Mouse (Mus musculus): Measurements from ENCODE around the gene Mecom.

The Mecom gene

DNA sequence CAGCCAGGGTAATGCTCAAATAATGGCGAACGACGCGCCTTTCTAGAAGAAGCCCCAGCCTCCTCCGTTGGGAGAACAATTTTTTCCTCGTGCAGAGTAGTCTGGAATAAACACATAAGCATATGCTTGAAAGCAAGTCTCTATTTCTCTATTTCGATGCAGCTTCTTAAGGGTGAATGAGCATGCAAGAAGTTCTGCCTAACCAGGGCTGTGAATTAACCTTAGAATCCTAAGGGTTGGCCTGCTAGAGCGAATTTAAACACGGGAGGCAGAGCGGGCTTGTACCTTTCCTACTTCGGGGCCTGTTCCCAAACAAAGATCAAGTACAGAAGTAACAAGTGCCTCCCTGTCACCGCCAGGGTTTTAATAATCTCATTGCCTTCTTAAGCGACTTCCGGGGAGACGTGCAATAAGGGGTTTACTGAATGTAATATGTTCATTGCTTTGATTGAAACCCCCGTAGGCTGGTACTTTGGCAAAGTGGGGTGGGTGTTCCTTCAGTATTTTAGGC lies 42.0 kb downstream of the Mecom start:
- in situ Hi-C loops (cut with MboI; ENCODE audit: low pct_unique_long_range_greater_than_20kb in 1 of 2, low sequenced_read_pairs in 2 of 2, unreplicated experiment in 1 of 2) = loop anchor here in 1 of 2 experiments (25.0 kb wide), 1 partner anchor 493 kb away; no protein-coding TSS in a partner anchor

DNA sequence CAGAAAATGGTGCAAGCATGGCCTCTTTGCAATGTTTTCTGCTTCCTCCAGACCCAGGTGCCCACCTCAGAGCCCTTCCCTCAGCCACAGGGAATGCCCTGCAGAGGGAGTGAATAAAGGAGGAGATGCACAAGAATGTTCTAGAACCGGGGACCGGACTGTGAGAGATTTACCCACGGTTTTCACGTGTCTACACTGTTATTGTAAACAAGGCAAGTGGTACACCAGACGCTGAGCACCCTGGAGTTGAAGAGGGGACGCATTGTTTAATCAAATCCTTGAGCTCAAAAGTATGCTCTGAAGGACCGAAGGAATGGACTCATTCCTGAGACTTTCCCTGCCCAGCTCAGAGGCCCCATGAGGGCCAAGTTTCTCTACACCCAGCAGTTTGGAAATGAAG lies 43.2 kb downstream of the Mecom start:
- in situ Hi-C loops (cut with MboI; ENCODE audit: low pct_unique_long_range_greater_than_20kb in 1 of 2, low sequenced_read_pairs in 2 of 2, unreplicated experiment in 1 of 2) = loop anchor here in 1 of 2 experiments (25.0 kb wide), 1 partner anchor 492 kb away; no protein-coding TSS in a partner anchor

DNA sequence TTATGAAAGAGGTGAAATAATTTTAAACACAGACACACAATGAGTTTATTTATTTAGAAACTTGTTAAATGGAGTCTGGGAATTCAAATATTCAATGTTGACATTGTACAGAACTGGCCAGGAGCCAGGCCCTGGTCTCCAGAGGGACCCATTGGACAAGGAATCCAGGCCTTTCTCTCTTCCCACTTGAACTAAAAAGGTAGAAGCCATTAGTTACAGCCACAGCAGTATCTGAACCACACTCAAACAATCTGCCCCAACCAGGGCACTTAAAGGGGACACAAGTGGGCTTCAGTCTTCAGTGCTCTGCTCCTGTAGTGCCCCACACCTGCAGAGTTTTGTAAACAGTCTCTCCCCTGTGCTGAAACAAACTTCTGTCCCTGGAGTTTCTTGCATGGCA lies 44.0 kb downstream of the Mecom start:
- in situ Hi-C loops (cut with MboI; ENCODE audit: low pct_unique_long_range_greater_than_20kb in 1 of 2, low sequenced_read_pairs in 2 of 2, unreplicated experiment in 1 of 2) = loop anchor here in 1 of 2 experiments (25.0 kb wide), 1 partner anchor 492 kb away; no protein-coding TSS in a partner anchor

DNA sequence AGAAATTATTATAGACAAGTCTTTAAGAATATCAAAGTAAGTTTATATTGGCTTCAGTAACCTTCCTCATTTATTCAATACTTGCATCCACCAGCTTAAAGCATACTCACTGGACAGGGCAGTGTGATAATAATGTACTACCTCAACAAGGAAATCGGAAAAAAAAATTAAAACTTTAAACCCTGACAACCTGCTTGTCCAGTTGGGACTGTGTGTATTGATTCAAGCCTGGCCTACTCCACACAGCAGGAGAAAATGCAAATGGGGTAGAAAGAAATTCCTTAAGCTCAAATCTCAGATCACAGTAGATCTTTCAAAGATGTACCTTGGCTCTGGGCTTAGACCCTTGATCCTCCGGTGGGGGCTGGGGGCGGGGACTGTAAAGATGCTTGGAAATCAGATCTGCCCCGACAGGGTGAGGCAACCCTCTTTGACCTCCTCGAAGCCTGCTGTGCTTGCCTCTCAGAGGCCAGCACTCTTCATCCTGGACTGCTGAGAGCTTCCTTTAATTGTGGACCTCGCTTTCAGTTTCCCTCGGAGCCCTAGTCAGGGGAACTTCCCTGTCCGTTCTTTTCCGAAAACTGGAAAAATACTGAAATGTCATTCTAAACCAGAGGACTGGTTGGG lies 49.5 kb downstream of the Mecom start:
- in situ Hi-C loops (cut with MboI; ENCODE audit: low pct_unique_long_range_greater_than_20kb in 1 of 2, low sequenced_read_pairs in 2 of 2, unreplicated experiment in 1 of 2) = no loop called here

DNA sequence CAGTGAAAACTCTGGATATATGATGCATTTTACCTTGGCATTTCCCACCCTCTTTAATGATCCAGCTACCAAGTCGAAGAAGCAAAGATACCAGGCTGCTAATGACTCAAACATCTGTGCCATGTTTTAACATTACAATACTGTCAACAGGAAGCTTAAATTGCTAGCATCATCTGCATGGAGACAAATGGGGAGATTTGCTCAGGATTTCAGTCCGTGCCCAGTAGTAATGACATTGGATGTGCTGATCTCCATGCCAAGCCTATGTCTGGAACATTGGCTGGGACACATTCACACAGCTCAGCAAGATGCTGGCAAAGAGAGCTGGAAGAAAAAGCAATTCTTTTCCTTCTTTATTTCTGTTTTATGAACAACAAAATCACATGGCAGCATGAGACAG lies 53.4 kb downstream of the Mecom start:
- in situ Hi-C loops (cut with MboI; ENCODE audit: low pct_unique_long_range_greater_than_20kb in 1 of 2, low sequenced_read_pairs in 2 of 2, unreplicated experiment in 1 of 2) = no loop called here

DNA sequence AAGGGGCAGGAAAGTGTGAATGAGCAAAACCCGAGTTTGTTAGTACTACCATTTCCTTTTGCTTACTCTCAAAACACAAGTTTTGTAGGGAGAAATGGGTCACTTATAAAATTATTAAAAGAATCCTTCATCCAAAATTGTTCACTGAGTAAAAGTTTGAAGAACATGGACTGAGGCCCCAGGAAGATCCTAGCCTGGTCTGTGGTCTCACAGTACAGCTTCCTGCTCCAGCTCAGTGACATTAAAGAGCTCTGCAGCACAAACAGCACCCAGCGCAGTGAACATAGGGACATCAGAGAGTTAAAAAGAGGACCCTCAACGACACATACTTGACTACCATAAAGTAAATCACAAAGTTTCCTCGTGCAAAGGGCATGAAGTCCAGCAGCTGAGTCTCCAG lies 59.0 kb downstream of the Mecom start:
- in situ Hi-C loops (cut with MboI; ENCODE audit: low pct_unique_long_range_greater_than_20kb in 1 of 2, low sequenced_read_pairs in 2 of 2, unreplicated experiment in 1 of 2) = no loop called here

DNA sequence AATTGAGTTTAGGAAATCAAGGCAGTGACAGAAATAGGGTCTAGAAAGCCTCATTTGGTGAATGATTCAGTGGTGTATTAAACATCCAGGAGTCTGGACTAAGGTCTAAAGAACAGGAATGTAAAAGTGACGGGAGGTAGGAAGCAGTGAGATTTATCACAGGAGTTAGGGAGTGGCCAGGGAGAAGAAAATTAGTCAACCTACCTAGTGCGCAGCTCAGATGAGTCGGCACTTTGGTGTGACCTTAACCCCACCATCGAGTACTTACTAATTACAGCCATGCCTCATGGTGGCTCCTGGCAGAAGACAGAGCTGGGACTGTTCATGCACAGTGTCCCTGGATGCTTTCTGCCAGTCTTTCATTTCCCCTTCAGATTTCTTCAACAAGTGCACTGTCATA lies 61.4 kb downstream of the Mecom start:
- in situ Hi-C loops (cut with MboI; ENCODE audit: low pct_unique_long_range_greater_than_20kb in 1 of 2, low sequenced_read_pairs in 2 of 2, unreplicated experiment in 1 of 2) = no loop called here

DNA sequence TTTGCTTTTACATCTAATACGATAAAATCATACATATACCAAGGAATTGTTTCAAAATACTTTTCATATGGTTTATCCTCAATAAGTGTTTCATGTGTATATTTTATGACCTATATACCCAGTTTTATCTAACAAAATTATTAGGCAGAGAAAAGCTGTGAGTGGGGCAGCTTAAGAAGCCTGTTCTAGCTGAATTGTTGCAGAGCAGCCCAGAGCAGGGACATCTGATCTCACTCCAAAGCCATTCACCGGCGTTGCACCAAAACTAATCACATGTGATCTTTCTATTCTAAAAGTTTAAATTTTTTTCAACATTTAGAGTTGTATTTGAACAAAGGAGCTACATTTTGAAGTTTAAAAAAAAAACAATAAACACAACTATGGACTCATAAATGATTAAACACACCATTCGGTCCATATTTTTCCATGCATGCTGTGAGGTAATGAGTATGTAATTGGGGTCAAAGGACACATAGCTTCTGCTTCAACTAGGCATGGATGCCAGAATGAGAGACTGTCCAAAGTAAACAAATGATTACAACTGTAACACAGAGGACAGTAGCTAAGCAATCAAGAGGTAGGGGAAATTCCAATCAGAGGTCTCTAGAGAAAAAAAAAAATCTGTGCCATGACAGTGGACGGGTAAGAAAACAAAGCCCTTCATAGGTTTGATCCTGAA lies 64.7 kb downstream of the Mecom start:
- in situ Hi-C loops (cut with MboI; ENCODE audit: low pct_unique_long_range_greater_than_20kb in 1 of 2, low sequenced_read_pairs in 2 of 2, unreplicated experiment in 1 of 2) = no loop called here

DNA sequence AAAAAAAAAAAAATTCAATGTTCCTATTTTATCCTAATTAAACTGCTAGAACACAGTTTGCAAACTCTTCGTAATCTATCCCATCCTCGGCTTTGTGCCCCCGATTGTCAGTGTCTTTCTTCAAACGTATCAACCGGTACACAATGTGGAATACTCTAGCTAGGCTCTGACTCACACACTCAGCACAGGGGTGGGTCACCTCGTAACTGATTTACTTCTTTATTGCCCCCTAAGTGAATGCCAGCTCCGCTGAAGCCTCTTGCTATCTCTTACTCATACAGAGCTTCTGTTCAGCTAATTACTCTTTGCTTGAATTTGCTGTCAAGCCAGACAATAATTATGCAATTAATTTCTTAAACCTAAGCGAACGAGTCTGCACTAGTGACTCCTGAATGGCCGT lies 66.1 kb downstream of the Mecom start:
- in situ Hi-C loops (cut with MboI; ENCODE audit: low pct_unique_long_range_greater_than_20kb in 1 of 2, low sequenced_read_pairs in 2 of 2, unreplicated experiment in 1 of 2) = no loop called here

DNA sequence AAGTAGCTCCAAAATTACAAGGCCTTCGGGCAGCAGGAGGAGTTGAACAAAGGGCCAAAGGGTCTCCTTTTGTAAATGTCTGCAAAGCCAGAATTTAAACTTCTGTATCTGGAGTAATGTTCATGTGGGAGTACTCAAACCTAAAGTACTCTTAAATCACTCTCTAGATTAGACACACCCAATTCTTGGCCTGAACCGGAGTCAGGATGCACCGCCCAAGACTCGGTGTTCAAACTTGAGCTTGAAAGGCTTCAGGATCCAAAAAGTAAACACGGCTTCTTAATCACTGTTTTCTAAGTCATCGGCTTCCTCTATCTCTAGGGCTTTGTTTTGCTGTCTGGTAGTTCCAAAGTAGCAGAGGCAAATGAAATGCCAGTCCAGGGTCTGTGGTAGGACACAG lies 67.3 kb downstream of the Mecom start:
- in situ Hi-C loops (cut with MboI; ENCODE audit: low pct_unique_long_range_greater_than_20kb in 1 of 2, low sequenced_read_pairs in 2 of 2, unreplicated experiment in 1 of 2) = no loop called here

DNA sequence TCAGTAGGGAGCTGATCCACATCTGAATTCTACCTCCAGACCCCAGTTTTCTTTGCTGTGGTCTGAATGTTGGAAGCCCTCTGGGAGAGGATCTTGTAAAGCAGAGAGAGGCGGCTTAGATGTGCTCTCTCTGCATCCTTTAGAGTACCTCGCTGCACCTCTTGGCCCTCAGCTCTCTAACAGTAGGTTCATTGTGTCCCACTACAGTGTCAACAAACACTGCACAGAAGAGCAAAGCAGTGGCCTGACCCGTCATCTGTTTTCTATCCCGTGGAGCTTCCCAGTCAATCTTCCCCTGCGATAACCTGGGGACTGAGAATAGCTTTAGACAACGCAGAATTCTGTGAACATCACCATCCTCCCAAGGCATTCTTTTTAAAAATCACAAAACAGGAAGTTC lies 69.6 kb downstream of the Mecom start:
- in situ Hi-C loops (cut with MboI; ENCODE audit: low pct_unique_long_range_greater_than_20kb in 1 of 2, low sequenced_read_pairs in 2 of 2, unreplicated experiment in 1 of 2) = no loop called here

DNA sequence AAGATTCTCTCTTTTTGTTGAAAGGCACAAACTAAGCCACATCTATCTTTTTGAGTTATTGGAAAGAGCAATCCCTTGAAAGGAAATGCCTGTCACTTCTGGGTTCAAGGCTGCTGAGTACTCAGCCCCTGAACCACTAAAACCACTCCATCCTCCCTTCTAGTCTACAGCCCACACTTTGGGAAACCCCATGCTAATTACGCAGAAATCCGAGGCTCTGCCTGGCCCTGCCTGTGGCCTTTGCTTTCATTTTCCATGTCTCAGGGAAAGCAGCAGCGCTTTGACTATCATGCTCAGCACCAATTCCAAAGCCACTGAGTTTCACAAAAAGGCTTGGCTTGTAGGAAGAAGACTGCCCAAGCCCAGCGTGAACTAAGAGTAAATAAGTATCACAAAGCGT lies 70.8 kb downstream of the Mecom start:
- in situ Hi-C loops (cut with MboI; ENCODE audit: low pct_unique_long_range_greater_than_20kb in 1 of 2, low sequenced_read_pairs in 2 of 2, unreplicated experiment in 1 of 2) = no loop called here

DNA sequence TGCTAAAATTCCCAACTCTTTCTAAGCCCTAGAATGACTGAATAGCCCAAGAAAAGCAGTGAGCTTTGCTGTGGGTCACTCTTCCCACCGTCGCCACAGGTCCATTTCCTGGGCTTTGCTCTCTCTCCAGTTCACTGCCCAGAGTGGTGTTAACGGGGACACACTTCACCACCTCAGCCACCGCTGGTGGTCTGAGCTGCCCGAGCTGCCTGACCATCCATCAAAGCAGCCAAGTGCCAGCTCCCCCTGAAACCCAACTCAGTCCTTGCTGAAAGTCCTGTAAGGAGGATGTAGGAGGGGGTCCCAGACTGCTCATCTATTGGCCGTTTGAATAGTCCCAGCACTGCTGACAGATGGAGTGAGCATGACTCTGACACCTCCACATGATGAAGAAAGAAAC lies 72.2 kb downstream of the Mecom start:
- in situ Hi-C loops (cut with MboI; ENCODE audit: low pct_unique_long_range_greater_than_20kb in 1 of 2, low sequenced_read_pairs in 2 of 2, unreplicated experiment in 1 of 2) = no loop called here

DNA sequence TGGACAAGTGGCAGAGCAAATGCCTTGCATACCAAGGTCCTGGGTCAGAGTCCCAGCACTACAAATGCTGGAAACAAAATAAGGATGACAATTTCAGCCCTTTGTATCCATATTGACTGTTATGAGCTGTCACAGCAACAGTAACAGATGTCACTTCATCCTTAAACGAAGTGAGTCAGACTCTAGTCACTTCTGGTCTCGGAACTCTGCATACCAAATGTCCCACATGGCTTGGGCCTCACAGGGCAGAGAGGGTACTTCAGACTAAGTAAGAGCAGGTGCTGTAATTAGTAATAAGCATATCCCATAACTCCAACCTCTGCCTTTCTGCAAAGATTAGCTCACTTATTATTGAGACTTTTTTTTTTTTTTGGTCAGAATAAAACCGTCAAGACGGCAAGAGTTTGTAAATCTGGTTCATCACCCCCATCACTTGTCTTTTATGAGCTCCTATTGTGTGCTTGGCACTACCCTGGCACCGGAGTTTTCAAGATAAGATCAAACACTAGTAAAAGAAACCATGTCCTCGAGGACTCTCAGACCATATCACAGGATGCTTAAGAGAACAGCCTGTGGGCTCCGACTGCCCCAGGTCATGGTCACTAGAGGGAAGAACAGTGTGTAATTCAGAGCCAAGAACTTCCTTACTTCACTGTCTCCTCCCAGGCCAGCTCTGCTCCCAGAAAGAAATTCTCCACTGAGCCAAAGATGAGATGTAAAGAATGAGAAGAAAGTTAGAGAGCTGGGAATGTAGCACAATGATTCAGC lies 79.6 kb downstream of the Mecom start:
- in situ Hi-C loops (cut with MboI; ENCODE audit: low pct_unique_long_range_greater_than_20kb in 1 of 2, low sequenced_read_pairs in 2 of 2, unreplicated experiment in 1 of 2) = no loop called here

DNA sequence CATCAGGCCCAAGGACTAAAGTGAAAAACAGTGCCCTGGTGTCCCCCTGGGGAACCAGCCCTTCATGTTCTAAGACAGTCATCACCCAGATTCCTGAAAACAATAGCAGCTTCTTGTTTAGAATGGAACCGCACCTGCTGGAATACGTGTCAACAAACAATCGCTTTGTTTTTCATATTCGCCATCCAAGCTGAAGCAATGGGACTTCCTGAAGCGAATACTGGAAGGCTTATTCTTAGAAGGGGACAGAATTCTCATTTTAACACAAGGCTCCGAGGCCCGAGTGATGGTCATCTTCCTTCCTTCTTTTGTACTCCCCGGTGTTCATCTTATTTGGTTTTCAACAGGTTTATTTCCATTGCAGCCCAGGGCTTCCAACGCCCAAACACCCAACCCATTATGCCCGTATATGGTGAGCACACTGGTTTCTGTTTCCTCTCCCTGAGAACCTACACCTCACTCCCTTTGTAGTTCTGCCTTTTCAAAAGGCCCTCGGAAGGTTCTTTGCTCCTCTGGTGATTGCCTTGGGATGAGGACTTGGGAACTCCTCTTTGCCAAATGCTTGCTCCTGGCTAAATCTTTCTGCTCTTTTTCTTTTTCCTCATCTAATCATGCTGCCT lies 81.7 kb downstream of the Mecom start:
- in situ Hi-C loops (cut with MboI; ENCODE audit: low pct_unique_long_range_greater_than_20kb in 1 of 2, low sequenced_read_pairs in 2 of 2, unreplicated experiment in 1 of 2) = no loop called here

DNA sequence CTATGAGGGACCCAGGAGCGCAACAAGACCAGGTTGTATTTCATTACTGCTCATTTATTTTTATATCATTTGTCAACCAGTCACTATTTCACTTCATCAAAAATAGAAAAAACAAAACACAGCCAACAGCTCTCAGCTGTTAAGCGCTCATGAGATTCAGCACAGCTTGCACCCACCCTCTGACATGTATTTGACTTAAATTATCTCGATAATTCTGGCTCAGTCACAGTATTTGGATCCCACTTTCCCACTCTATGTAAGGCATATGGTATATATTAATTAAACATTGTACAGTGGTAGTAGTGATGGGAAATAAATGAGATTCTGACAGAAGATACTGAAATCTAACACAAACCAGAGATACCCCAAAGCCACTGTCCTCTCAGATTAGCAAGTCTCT lies 83.3 kb downstream of the Mecom start:
- in situ Hi-C loops (cut with MboI; ENCODE audit: low pct_unique_long_range_greater_than_20kb in 1 of 2, low sequenced_read_pairs in 2 of 2, unreplicated experiment in 1 of 2) = no loop called here

DNA sequence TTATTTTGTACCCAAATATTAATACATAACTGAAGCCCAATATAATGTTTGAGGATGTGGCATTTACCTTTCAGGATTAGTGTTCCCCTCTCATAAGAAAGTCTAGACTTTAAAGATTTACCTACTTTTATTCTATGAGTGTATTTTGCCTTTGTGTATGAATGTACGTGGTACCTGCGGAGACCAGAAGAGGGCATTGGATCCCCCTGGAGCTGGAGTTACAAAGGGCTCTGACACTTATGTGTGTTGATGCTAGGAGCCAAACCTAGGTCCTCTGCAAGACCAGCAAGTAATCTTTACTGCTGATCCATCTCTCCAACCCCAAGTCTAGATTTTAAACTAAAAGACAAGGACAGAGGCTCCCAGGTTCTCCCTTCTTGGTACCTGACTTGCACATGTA lies 86.0 kb downstream of the Mecom start:
- in situ Hi-C loops (cut with MboI; ENCODE audit: low pct_unique_long_range_greater_than_20kb in 1 of 2, low sequenced_read_pairs in 2 of 2, unreplicated experiment in 1 of 2) = no loop called here

DNA sequence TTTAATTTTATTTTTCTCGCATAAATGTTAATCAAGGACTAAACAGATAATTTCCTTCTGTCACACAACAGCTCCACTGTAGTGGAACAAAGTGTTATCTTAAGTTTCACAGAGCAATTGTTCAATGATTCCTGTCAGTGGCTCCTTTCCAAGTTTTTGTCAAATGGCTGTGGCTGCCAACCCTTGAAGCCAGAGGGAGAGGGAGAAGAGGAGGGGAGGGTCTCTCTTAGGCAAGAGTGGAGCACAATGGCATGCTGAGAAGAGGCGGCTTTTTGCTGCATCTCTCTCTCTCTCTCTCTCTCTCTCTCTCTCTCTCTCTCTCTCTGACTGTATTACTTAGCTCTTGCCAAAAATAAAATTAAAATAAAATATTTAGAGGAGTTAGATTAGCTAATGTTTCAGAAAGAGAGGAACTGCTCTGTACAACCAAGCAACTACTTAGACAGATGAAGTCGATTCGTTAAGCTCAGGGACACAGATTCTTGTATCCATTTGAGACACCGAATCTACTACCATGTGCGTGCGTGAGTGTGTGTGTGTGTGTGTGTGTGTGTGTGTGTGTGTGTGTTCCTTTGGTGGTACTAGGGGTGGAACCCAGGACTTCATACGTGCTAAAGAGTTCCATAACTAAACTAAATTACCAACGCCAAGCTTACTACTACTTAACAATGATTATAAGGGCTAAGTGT lies 86.8 kb downstream of the Mecom start:
- in situ Hi-C loops (cut with MboI; ENCODE audit: low pct_unique_long_range_greater_than_20kb in 1 of 2, low sequenced_read_pairs in 2 of 2, unreplicated experiment in 1 of 2) = no loop called here
